Mouse (Mus musculus): ENCODE data around the gene Med10. TPM values are rescaled to one million over a fixed set of nuclear protein-coding genes. Genes with fewer than 3 reads are reported as not detected.
A peak's percentile ranks its signal among the peaks of the same experiment; 100 is the strongest.

The Med10 gene
- 149 and 169 TPM in 2 replicates for polyA plus RNA-seq (2014; fragmentation: Nextera tagmentation; extraction: Ambion mirVana)

DNA sequence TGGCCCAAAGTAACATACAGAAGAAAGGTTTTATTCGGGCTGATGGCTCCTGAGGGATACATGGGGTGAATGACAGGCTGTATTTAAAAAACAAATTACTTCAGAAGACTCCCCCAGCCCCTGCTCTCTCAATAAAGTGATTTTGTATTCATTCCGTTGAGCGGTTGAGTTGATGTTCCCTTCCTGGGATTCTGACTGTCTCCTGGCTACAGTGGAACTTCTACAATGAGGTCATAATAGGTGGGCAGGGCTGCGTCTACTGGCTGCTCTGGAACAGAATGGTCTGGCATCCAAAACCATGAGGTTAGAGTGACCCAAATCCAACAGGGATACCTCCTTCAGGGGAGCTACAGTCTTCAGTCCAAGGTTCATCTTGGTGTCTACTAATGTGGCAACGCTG is at the start of gene Med10:
TSS of gene Med10 (plus strand) at position 301 of the 400 bp plus-strand sequence.
- no peaks in the 10 kb centered on the region for H3K9me3 ChIP-seq (ENCODE audit: control insufficient read depth, low read length)
- H3K4me3 ChIP-seq (ENCODE audit: low read depth, low read length): no peak within 1 kb of the TSS
- H3K9ac ChIP-seq (replicated peaks; ENCODE audit: low read depth, low read length): no peak within 1 kb of the TSS
- no peaks in the 10 kb centered on the region for H3K27me3 ChIP-seq (ENCODE audit: control insufficient read depth, insufficient read depth, low read length)
- no peaks in the 10 kb centered on the region for H3K36me3 ChIP-seq (ENCODE audit: control insufficient read depth, insufficient read depth, low read length)
- no peak for ATAC-seq (ENCODE audit: low read depth)
- H3K4me1 ChIP-seq (ENCODE audit: control insufficient read depth, insufficient read depth, low read length): no peaks in the 10 kb centered on the region
- no peak within 1 kb of the TSS for H3K27ac ChIP-seq (ENCODE audit: low read depth, low read length)
- no peak within 1 kb of the TSS for H3K4me2 ChIP-seq (ENCODE audit: low read depth, low read length)
- WGBS: 80% methylated on average over 5 of the region's 5 CpGs

DNA sequence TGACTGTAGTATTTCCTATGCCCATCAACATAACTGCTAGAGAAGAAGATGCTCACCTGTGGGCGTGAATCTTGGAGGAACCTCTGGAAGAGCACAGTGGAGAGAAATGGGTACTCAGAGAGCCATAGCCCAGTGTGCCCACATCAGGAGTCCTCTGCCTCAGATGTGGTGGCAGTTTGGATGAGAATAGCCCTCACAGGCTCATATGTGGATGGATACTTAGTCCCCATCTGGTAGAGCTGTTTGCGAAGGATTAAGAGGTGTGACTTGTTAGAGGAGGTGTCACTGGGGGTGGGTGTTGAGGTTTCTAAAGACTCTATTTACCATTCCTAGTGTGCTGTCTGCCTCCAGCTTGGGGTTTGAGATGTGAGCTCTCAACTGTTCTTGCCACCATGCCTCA is 49.3 kb upstream of the Med10 start:
- H3K27ac ChIP-seq (ENCODE audit: low read depth, low read length): no peak overlapping the region
- no peaks in the 10 kb centered on the region for H3K27me3 ChIP-seq (ENCODE audit: control insufficient read depth, insufficient read depth, low read length)
- no peak for ATAC-seq (ENCODE audit: low read depth)
- H3K9ac ChIP-seq (replicated peaks; ENCODE audit: low read depth, low read length): no peak overlapping the region
- H3K4me1 ChIP-seq (ENCODE audit: control insufficient read depth, insufficient read depth, low read length): no peaks in the 10 kb centered on the region
- no peaks in the 10 kb centered on the region for H3K36me3 ChIP-seq (ENCODE audit: control insufficient read depth, insufficient read depth, low read length)
- H3K4me2 ChIP-seq (ENCODE audit: low read depth, low read length): no peak overlapping the region
- H3K4me3 ChIP-seq (ENCODE audit: low read depth, low read length): no peak overlapping the region
- WGBS: 85% methylated on average over 2 of the region's 2 CpGs
- H3K9me3 ChIP-seq (ENCODE audit: control insufficient read depth, low read length): no peaks in the 10 kb centered on the region

DNA sequence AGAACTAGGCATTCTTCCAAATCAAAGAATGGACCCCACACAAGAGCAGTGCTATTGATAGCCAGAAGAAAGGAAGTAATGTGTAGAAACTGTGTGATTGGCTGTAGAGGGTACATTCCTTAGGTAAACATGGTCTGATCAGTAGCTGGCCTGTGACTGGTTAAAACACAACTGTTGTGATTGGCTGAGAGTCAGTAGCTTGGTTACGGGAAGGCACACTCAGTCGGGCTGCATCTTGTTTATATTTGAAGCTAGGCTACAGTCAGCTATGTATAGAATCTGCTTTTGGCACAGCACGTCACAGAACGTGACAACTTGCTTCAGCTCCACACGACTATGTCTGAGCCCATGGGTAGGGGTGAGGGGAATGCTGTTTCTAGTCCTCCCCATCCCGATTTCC is 43.2 kb upstream of the Med10 start:
- Histone ChIP-seq H3K4me1 (ENCODE audit: control insufficient read depth, insufficient read depth, low read length) (no peaks in the 10 kb centered on the region), H3K4me2 (ENCODE audit: low read depth, low read length) (no peak overlapping the region), H3K9me3 (ENCODE audit: control insufficient read depth, low read length) (no peaks in the 10 kb centered on the region), H3K36me3 (ENCODE audit: control insufficient read depth, insufficient read depth, low read length) (no peaks in the 10 kb centered on the region), H3K9ac (replicated peaks; ENCODE audit: low read depth, low read length) (no peak overlapping the region), H3K4me3 (ENCODE audit: low read depth, low read length) (no peak overlapping the region), H3K27ac (ENCODE audit: low read depth, low read length) (no peak overlapping the region), H3K27me3 (ENCODE audit: control insufficient read depth, insufficient read depth, low read length) (no peaks in the 10 kb centered on the region)
- no peak for ATAC-seq (ENCODE audit: low read depth)
- whole genome bisulfite sequencing: 78% methylated on average over 6 of the region's 6 CpGs

GRCm38 (mm10) chr13:69761393-69761792 is 40.8 kb upstream of the Med10 start:
- no peak overlapping the region for H3K4me3 ChIP-seq (ENCODE audit: low read depth, low read length)
- H3K4me2 ChIP-seq (ENCODE audit: low read depth, low read length): no peak overlapping the region
- WGBS: 79% methylated on average over 10 of the region's 10 CpGs
- no peak for ATAC-seq (ENCODE audit: low read depth)
- H3K9me3 ChIP-seq (ENCODE audit: control insufficient read depth, low read length): no peaks in the 10 kb centered on the region
- H3K4me1 ChIP-seq (ENCODE audit: control insufficient read depth, insufficient read depth, low read length): no peaks in the 10 kb centered on the region
- no peak overlapping the region for H3K9ac ChIP-seq (replicated peaks; ENCODE audit: low read depth, low read length)
- no peaks in the 10 kb centered on the region for H3K36me3 ChIP-seq (ENCODE audit: control insufficient read depth, insufficient read depth, low read length)
- H3K27ac ChIP-seq (ENCODE audit: low read depth, low read length): no peak overlapping the region
- H3K27me3 ChIP-seq (ENCODE audit: control insufficient read depth, insufficient read depth, low read length): no peaks in the 10 kb centered on the region

DNA sequence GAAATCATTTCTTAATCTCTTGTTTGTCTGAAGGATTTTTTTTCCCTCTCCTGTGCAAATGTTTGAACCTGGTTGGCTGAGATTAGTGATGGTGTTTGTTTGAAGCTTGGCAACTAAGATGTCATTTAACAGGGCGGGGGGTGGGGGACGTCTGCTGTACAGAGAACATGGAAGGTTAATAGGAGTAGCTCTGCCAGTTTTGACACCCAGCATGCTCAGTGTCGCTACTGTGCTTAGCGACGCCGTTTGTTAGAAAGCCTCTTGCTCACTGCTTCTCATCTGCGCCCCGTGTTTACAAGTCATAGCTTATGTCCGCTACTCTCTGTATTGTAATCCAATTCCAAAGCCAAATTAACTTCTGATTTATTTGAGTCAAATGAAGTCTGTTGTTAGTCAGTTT is 37.5 kb upstream of the Med10 start:
- Histone ChIP-seq H3K27ac (ENCODE audit: low read depth, low read length) (no peak overlapping the region), H3K4me3 (ENCODE audit: low read depth, low read length) (no peak overlapping the region), H3K36me3 (ENCODE audit: control insufficient read depth, insufficient read depth, low read length) (no peaks in the 10 kb centered on the region), H3K4me2 (ENCODE audit: low read depth, low read length) (no peak overlapping the region), H3K4me1 (ENCODE audit: control insufficient read depth, insufficient read depth, low read length) (no peaks in the 10 kb centered on the region), H3K27me3 (ENCODE audit: control insufficient read depth, insufficient read depth, low read length) (no peaks in the 10 kb centered on the region), H3K9me3 (ENCODE audit: control insufficient read depth, low read length) (no peaks in the 10 kb centered on the region), H3K9ac (replicated peaks; ENCODE audit: low read depth, low read length) (no peak overlapping the region)
- no peak for ATAC-seq (ENCODE audit: low read depth)
- 57% methylated on average over 9 of the region's 9 CpGs for WGBS

DNA sequence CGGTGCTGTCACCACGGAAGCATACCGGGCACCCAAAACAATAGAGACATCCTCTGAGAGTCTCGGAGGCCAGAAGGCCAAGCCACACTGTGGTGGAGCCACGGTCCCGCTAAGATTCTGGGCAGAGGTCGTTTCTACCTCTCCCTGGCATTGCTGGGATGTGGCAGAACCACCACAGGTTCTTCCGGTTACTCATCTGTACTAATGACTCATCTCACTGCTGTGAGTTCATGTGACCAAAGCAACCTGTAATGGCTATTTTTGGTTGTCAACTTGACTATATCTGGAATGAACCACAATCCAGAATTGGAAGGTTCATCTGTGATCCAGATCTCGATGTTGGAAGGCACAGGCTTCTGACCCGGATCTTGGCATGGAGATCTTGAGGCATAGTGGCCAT is 34.0 kb upstream of the Med10 start:
- no peak for ATAC-seq (ENCODE audit: low read depth)

GRCm38 (mm10) chr13:69770538-69771456 is 31.4 kb upstream of the Med10 start:
- Histone ChIP-seq H3K27ac (ENCODE audit: low read depth, low read length) (no peak overlapping the region), H3K4me2 (ENCODE audit: low read depth, low read length) (no peak overlapping the region), H3K4me3 (ENCODE audit: low read depth, low read length) (no peak overlapping the region), H3K27me3 (ENCODE audit: control insufficient read depth, insufficient read depth, low read length) (no peaks in the 10 kb centered on the region), H3K9me3 (ENCODE audit: control insufficient read depth, low read length) (no peaks in the 10 kb centered on the region), H3K4me1 (ENCODE audit: control insufficient read depth, insufficient read depth, low read length) (no peaks in the 10 kb centered on the region), H3K9ac (replicated peaks; ENCODE audit: low read depth, low read length) (no peak overlapping the region), H3K36me3 (ENCODE audit: control insufficient read depth, insufficient read depth, low read length) (no peaks in the 10 kb centered on the region)
- peak; percentile 51; the same call in 1 of the 2 replicates for ATAC-seq (ENCODE audit: low read depth)
- WGBS: 75% methylated on average over 12 of the region's 12 CpGs

More for the DNA sequence above, 34.0 kb upstream of the Med10 start:
- Histone ChIP-seq H3K4me3 (ENCODE audit: low read depth, low read length) (no peak overlapping the region), H3K27me3 (ENCODE audit: control insufficient read depth, insufficient read depth, low read length) (no peaks in the 10 kb centered on the region), H3K9me3 (ENCODE audit: control insufficient read depth, low read length) (no peaks in the 10 kb centered on the region), H3K9ac (replicated peaks; ENCODE audit: low read depth, low read length) (no peak overlapping the region), H3K4me2 (ENCODE audit: low read depth, low read length) (no peak overlapping the region), H3K36me3 (ENCODE audit: control insufficient read depth, insufficient read depth, low read length) (no peaks in the 10 kb centered on the region), H3K4me1 (ENCODE audit: control insufficient read depth, insufficient read depth, low read length) (no peaks in the 10 kb centered on the region), H3K27ac (ENCODE audit: low read depth, low read length) (no peak overlapping the region)
- WGBS: 90% methylated on average over 10 of the region's 10 CpGs

DNA sequence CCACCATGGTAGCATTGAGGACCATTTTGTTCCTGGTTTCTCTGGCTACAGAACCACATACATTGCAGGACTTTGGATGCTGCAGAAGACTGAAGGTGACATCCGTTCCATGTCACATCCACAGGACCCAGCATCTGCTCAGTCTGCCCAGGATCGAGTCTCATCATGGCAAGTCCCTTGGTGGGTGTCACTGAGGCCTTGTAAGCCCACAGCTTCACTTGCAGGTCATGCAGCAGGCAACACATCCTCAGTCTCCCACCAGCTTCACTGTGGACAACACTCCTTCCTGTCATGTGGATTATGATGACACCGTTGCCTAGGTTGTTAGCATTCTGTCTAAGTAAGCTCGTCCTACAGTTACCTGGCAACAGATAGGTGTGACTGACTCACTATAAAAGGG is 29.8 kb upstream of the Med10 start:
- ATAC-seq (ENCODE audit: low read depth): no peak

DNA sequence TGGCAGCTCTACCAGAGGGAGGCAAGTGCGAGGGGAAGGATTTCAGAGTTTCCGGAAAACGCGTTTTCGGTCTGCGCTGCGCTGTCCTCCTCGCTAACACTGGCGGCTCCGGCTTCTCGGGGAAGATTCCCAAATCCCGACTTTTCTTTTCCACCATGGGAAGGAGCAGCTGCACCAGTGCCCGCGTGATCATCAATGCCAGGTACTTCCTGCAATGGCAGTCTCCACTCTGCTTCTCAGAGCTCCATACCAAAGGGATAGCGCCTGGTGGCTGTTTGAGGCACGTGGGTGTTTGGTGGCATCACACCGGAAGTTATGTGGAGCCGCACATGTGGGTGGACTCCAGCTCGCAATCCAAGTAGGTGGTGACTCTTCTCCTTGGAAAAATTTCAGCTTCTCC is 24.0 kb upstream of the Med10 start:
- ATAC-seq (ENCODE audit: low read depth): no peak
- no peak overlapping the region for H3K9ac ChIP-seq (replicated peaks; ENCODE audit: low read depth, low read length)
- H3K4me2 ChIP-seq (ENCODE audit: low read depth, low read length): no peak overlapping the region
- 93% methylated on average over 19 of the region's 19 CpGs for WGBS
- no peaks in the 10 kb centered on the region for H3K9me3 ChIP-seq (ENCODE audit: control insufficient read depth, low read length)
- H3K36me3 ChIP-seq (ENCODE audit: control insufficient read depth, insufficient read depth, low read length): no peaks in the 10 kb centered on the region
- no peaks in the 10 kb centered on the region for H3K4me1 ChIP-seq (ENCODE audit: control insufficient read depth, insufficient read depth, low read length)
- H3K27me3 ChIP-seq (ENCODE audit: control insufficient read depth, insufficient read depth, low read length): no peaks in the 10 kb centered on the region
- H3K27ac ChIP-seq (ENCODE audit: low read depth, low read length): no peak overlapping the region
- H3K4me3 ChIP-seq (ENCODE audit: low read depth, low read length): no peak overlapping the region

More for the DNA sequence above, 29.8 kb upstream of the Med10 start:
- H3K9me3 ChIP-seq (ENCODE audit: control insufficient read depth, low read length): no peaks in the 10 kb centered on the region
- no peak overlapping the region for H3K9ac ChIP-seq (replicated peaks; ENCODE audit: low read depth, low read length)
- H3K27ac ChIP-seq (ENCODE audit: low read depth, low read length): no peak overlapping the region
- H3K4me3 ChIP-seq (ENCODE audit: low read depth, low read length): no peak overlapping the region
- no peak overlapping the region for H3K4me2 ChIP-seq (ENCODE audit: low read depth, low read length)
- H3K27me3 ChIP-seq (ENCODE audit: control insufficient read depth, insufficient read depth, low read length): no peaks in the 10 kb centered on the region
- no peaks in the 10 kb centered on the region for H3K4me1 ChIP-seq (ENCODE audit: control insufficient read depth, insufficient read depth, low read length)
- WGBS: 84% methylated on average over 4 of the region's 4 CpGs
- H3K36me3 ChIP-seq (ENCODE audit: control insufficient read depth, insufficient read depth, low read length): no peaks in the 10 kb centered on the region

All from neural tube, embryonic 14.5 days (tissue).